In genomic region chr17:80062620-80063010, GRCm38 (mm10) we compare ENCODE assay signal across 8 mouse cellular contexts. TPM values are rescaled to one million over a fixed set of nuclear protein-coding genes. Genes with fewer than 3 reads are reported as not detected.
DNase-seq lines count a peak whose midpoint lies in the region; ATAC-seq and TF ChIP-seq lines count a peak whose summit lies in the region.

No protein-coding gene starts in this region.

- WGBS in lung, embryonic 14.5 days, result 0% methylated on average over 15 of the region's 15 CpGs
- WGBS in hindbrain, embryonic 11.5 days, result 2% methylated on average over 15 of the region's 15 CpGs
- WGBS in lung, postnatal 0 days, result 1% methylated on average over 15 of the region's 15 CpGs

- intact Hi-C loops in left cerebral cortex, postnatal 4 days (cut with DNase I), result loop anchor here (5.0 to 10.0 kb wide), 2 partner anchors 62 to 105 kb away; partner anchors contain the start of gene Galm

- no peaks in the 10 kb centered on the region for H3K9me3 ChIP-seq in lung, embryonic 14.5 days (ENCODE audit: low read depth, low read length)
- no peaks in the 10 kb centered on the region for H3K9me3 ChIP-seq in hindbrain, embryonic 11.5 days (ENCODE audit: control insufficient read depth, low read length)
- H3K9me3 ChIP-seq in lung, postnatal 0 days (ENCODE audit: low read length), result no peaks in the 10 kb centered on the region

- peak overlapping the region; percentile 98 for H3K9ac ChIP-seq in lung, embryonic 14.5 days
- H3K9ac ChIP-seq in hindbrain, embryonic 11.5 days (ENCODE audit: low read depth, low read length), result peak overlapping the region; percentile 82
- H3K9ac ChIP-seq in lung, postnatal 0 days (replicated peaks; ENCODE audit: low read depth), result peak overlapping the region; percentile 55

- H3K4me1 ChIP-seq in lung, embryonic 14.5 days (ENCODE audit: insufficient read depth), result peaks cover 5% of the 10 kb centered on the region; the same call in 1 of the 2 replicates
- no peaks in the 10 kb centered on the region for H3K4me1 ChIP-seq in hindbrain, embryonic 11.5 days (replicated peaks; ENCODE audit: control insufficient read depth, insufficient read depth, low read length)
- H3K4me1 ChIP-seq in lung, postnatal 0 days (ENCODE audit: insufficient read depth, low read depth, low read length), result peaks cover 4% of the 10 kb centered on the region; the same call in 1 of the 2 replicates

- TF ChIP-seq CTCF in lung, embryonic 14.5 days (IDR thresholded peaks at IDR 0.05; ENCODE audit: low read depth), result no peak
- TF ChIP-seq CTCF in lung, postnatal 0 days (IDR thresholded peaks at IDR 0.05), result no peak

- no peak for TF ChIP-seq EP300 in lung, postnatal 0 days (IDR thresholded peaks at IDR 0.05)

- H3K27ac ChIP-seq in lung, embryonic 14.5 days (ENCODE audit: low read depth), result peak overlapping the region; percentile 100; the same call in 1 of the 2 replicates
- H3K27ac ChIP-seq in hindbrain, embryonic 11.5 days (ENCODE audit: low read depth, low read length), result peak overlapping the region; percentile 100
- H3K27ac ChIP-seq in lung, postnatal 0 days (ENCODE audit: low read length), result 0 out of 2 replicates have a peak overlapping the region, but pooled peaks have one; percentile 51

- ATAC-seq in lung, embryonic 14.5 days (ENCODE audit: insufficient read depth), result peak; percentile 15; the same call in 1 of the 2 replicates
- ATAC-seq in hindbrain, embryonic 11.5 days (ENCODE audit: low FRiP score), result peak; percentile 57
- ATAC-seq in lung, postnatal 0 days, result no peak

- no peaks in the 10 kb centered on the region for H3K27me3 ChIP-seq in lung, embryonic 14.5 days (ENCODE audit: insufficient read depth, low read length)
- H3K27me3 ChIP-seq in hindbrain, embryonic 11.5 days (ENCODE audit: control insufficient read depth, insufficient read depth, low read length), result no peaks in the 10 kb centered on the region
- H3K27me3 ChIP-seq in lung, postnatal 0 days (replicated peaks; ENCODE audit: insufficient read depth, low read length), result no peaks in the 10 kb centered on the region

- no peak for DNase-seq in lung, embryonic 14.5 days
- DNase-seq in lung, postnatal 4 days, result no peak
- DNase-seq in embryo, embryonic 11 days, result peak; percentile 50
- DNase-seq in hindbrain, embryonic 11.5 days (ENCODE audit: low spot score), result no peak
- DNase-seq in lung, postnatal 0 days (ENCODE audit: low spot score), result no peak
- no peak for DNase-seq in left cerebral cortex, adult 8-10 months (ENCODE audit: low spot score in 2 of 2)
- no peak for DNase-seq in left cerebral cortex, postnatal 4 days
- DNase-seq in cerebellum, adult 11-12 months, result no peak

- H3K36me3 ChIP-seq in lung, embryonic 14.5 days (ENCODE audit: insufficient read depth), result no peaks in the 10 kb centered on the region
- H3K36me3 ChIP-seq in hindbrain, embryonic 11.5 days (ENCODE audit: control insufficient read depth, insufficient read depth, low read length), result no peaks in the 10 kb centered on the region
- H3K36me3 ChIP-seq in lung, postnatal 0 days (ENCODE audit: insufficient read depth, low read length), result no peaks in the 10 kb centered on the region

- peak overlapping the region; percentile 81 for H3K4me2 ChIP-seq in lung, embryonic 14.5 days
- peak overlapping the region; percentile 76 for H3K4me2 ChIP-seq in hindbrain, embryonic 11.5 days (replicated peaks; ENCODE audit: low read depth, low read length)
- H3K4me2 ChIP-seq in lung, postnatal 0 days (replicated peaks; ENCODE audit: low read depth, low read length), result peak overlapping the region; percentile 67

- peak overlapping the region; percentile 98 for H3K4me3 ChIP-seq in lung, embryonic 14.5 days (ENCODE audit: low read depth, low read length)
- peak overlapping the region; percentile 100 for H3K4me3 ChIP-seq in hindbrain, embryonic 11.5 days (ENCODE audit: low read depth, low read length)
- H3K4me3 ChIP-seq in lung, postnatal 0 days (ENCODE audit: low read depth, low read length), result peak overlapping the region; percentile 100

RNA-seq across cellular contexts. Expression of gene Hnrnpll, which starts 0.5 kb away (rescaled TPM):
- polyA plus RNA-seq in lung, embryonic 14.5 days (2014; fragmentation: Nextera tagmentation; extraction: Ambion mirVana), result 92.3 and 93.1 TPM in 2 replicates
- polyA plus RNA-seq in hindbrain, embryonic 11.5 days (2014; fragmentation: Nextera tagmentation; extraction: Ambion mirVana), result 123 and 132 TPM in 2 replicates
- 30.2 and 31.2 TPM in 2 replicates for polyA plus RNA-seq in lung, postnatal 0 days (2015; fragmentation: Nextera tagmentation; extraction: Ambion mirVana)
- 10 to 100 TPM; 56.0 to 60.9 (median 58.8) TPM for total RNA-seq in left cerebral cortex, adult 8-10 months (2022)
- total RNA-seq in left cerebral cortex, postnatal 4 days (2021), result 10 to 100 TPM; 86.5 to 92.9 TPM
